Mouse (Mus musculus) kidney, postnatal 4 days (tissue): ENCODE measurements around the gene Vmn1r74.
"Not testable (repeated sequence)": the region's sequence is repeated elsewhere in the genome, so short reads cannot be mapped to it uniquely, and the experiment has no call there.

Experiments
- DNase-seq, 2 experiments: peaks; one replicate each; pipeline ENCODE4 v3.0.0; 2021; ENCODE audit warnings: mixed read lengths in 2 of 2

Gene Vmn1r74

GRCm38 (mm10) chr7:11833680-11834079 lies at the start of gene Vmn1r74:
Gene Vmn1r74 (plus strand): TSS chr7:11833980.
- no peak for DNase-seq

GRCm38 (mm10) chr7:11813751-11814150 lies 20.0 kb upstream of the Vmn1r74 start:
- no peak for DNase-seq

- no peak for DNase-seq
Measured at GRCm38 (mm10) chr7:11822166-11822565, 11.6 kb upstream of the Vmn1r74 start.

GRCm38 (mm10) chr7:11823246-11823645 lies 10.5 kb upstream of the Vmn1r74 start:
- DNase-seq = not testable (repeated sequence)

- DNase-seq = no peak
Measured at GRCm38 (mm10) chr7:11874330-11874729, 40.5 kb downstream of the Vmn1r74 start, which contains the start of gene Vmn1r75. Gene Vmn1r75 (plus strand): TSS chr7:11874630.
